Mouse (Mus musculus): Measurements from ENCODE around the gene Sgip1.

GRCm38 (mm10) chr4:102850498-102850897, 109.4 kb downstream of the Sgip1 start:
- no peak for TF ChIP-seq CTCF (IDR thresholded peaks at IDR 0.05; ENCODE audit: low read depth, low read length)
- no peak for TF ChIP-seq GATA1 (IDR thresholded peaks at IDR 0.05; ENCODE audit: borderline replicate concordance, low read length)
